Mouse (Mus musculus) olfactory bulb, adult 2 months (tissue): Measurements from ENCODE around the gene Llph. TPM values are rescaled to one million over a fixed set of nuclear protein-coding genes. Genes with fewer than 3 reads are reported as not detected.
"Not testable (repeated sequence)": the region's sequence is repeated elsewhere in the genome, so short reads cannot be mapped to it uniquely, and the experiment has no call there.

Experiments
- H3K27ac ChIP-seq: fragments of 200-500 bp; 2 replicates; pipeline ENCODE4 v1.5.1; 2012; ENCODE audit warnings: low read depth, low read length; ENCODE audit not compliant: insufficient read depth
- H3K4me1 ChIP-seq: fragments of 200-500 bp; 2 replicates; pipeline ENCODE4 v1.6.1; 2012; ENCODE audit warnings: low read length; ENCODE audit not compliant: control insufficient read depth, insufficient read depth
- H3K4me3 ChIP-seq: fragments of 200-500 bp; 2 replicates; pipeline ENCODE4 v1.5.1; 2012; ENCODE audit warnings: mild to moderate bottlenecking, low read depth, low read length, moderate library complexity; ENCODE audit not compliant: insufficient read depth
- CTCF ChIP-seq: fragments of 200-500 bp; IDR thresholded peaks from 2 replicates; pipeline ENCODE4 v1.5.1; 2012; ENCODE audit warnings: low read depth, mild to moderate bottlenecking, low read length, moderate library complexity; ENCODE audit not compliant: insufficient read depth
- POLR2A ChIP-seq: fragments of 200-500 bp; IDR thresholded peaks from 2 replicates; pipeline ENCODE4 v1.6.1; 2012; ENCODE audit warnings: mild to moderate bottlenecking, low read depth, low read length, moderate library complexity; ENCODE audit not compliant: insufficient read depth
- WGBS: fragments of 180-500 bp; shearing (Covaris S2); methylation state at CpG from one replicate; pipeline ENCODE4 v1.1.7; 2018; 5-methylcytosine and 5-hydroxymethylcytosine counted together
- polyA plus RNA-seq: library from polyadenylated mRNA; stranded (reverse); fragments of >200 nt; gene quantifications from 2 replicates; pipeline ENCODE4 v1.2.4, GENCODE M21; 2012; ENCODE audit warnings: low replicate concordance; ENCODE audit not compliant: missing spikeins, insufficient read depth, insufficient read length

Gene Llph
- polyA plus RNA-seq, 1 experiment = not detected

DNA sequence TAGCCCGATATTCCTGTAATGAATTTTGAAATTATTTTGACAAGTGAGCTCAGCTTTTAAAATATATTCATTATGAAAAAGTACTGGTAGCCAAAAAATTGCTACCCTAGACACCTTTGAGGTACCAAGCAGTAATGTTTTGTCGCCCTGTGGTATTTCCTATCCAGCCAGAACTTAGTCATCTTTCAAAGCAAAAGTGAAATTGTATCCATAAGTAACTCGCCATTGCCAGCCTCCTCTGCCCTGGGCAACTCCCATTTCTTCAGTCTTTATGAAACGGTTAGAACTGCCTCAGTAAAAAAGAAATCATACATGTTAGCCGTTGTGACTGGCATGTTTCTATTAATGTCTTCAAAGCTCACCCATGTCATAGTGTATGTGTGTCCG lies 17.3 kb upstream of the Llph start:
- 61% methylated on average over 6 of the region's 6 CpGs for WGBS
- no peak overlapping the region for H3K27ac ChIP-seq
- H3K4me3 ChIP-seq = 0 out of 2 replicates have a peak overlapping the region, but pooled peaks have one; percentile 98
- H3K4me1 ChIP-seq = peaks cover 4% of the 10 kb centered on the region; the same call in 1 of the 2 replicates
- TF ChIP-seq CTCF = no peak
- no peak for TF ChIP-seq POLR2A

DNA sequence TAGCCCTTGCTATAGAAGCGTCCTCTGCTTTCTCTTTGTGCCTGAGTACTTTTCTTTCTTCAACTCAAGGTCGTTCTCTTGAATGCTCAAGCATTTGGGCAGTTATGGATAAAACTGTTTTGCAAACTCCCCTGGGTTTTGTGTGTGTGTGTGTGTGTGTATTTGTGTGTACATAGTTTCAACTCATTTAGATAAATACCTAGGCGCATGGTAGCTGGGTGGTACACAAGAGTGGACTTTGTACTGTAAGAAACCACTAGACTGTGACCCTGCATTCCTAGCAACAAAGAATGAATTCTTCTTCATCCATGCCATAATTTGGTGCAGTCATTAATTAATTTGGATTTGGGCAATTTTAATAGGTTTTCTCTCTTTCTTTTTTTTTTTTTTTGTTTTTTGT lies 16.8 kb upstream of the Llph start:
- Histone ChIP-seq H3K27ac (no peak overlapping the region), H3K4me3 (no peak overlapping the region), H3K4me1 (peaks cover 4% of the 10 kb centered on the region; the same call in 1 of the 2 replicates)
- WGBS = 90% methylated on average over 3 of the region's 3 CpGs
- TF ChIP-seq CTCF = no peak
- TF ChIP-seq POLR2A = no peak

DNA sequence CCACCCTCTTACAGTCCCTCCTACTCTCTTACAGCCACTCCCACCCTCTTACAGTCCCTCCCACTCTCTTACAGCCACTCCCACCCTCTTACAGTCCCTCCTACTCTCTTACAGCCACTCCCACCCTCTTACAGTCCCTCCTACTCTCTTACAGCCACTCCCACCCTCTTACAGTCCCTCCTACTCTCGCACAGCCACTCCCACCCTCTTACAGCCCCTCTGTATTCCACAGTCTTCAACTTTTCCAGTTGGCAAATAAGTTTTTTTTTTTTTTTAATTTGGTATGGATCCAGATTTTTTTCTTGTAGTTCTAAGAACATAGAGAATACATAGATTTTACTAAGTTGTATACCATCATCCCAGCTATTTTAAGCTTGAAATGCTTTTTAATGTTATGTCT lies 9.8 kb upstream of the Llph start:
- not testable (repeated sequence) for H3K4me3 ChIP-seq

DNA sequence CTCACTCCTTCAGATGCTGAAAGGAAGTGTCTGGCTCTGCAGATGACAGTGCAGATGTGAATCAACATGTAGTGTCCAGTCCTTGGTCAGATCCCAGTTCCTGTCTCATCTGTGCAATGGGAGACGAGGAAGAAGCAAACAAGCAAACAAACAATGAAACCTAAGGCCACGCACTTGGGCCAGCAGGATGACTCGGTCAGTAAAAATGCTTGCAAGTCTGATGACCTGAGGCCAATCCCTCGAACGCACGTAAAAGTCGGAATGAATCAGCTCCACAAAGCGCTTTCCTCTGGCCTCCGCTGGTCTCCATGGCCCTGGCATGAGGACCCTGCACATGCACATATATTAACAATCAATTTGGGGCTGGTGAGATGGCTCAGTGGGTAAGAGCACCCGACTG lies 7.9 kb upstream of the Llph start:
- TF ChIP-seq POLR2A (no peak), CTCF (no peak)
- H3K27ac ChIP-seq = no peak overlapping the region
- WGBS = 97% methylated on average over 10 of the region's 10 CpGs
- no peaks in the 10 kb centered on the region for H3K4me1 ChIP-seq
- H3K4me3 ChIP-seq = no peak overlapping the region

More for the DNA sequence above, 9.8 kb upstream of the Llph start:
- WGBS = 75% methylated on average over 1 of the region's 1 CpGs
- not testable (repeated sequence) for H3K27ac ChIP-seq, H3K4me1 ChIP-seq

DNA sequence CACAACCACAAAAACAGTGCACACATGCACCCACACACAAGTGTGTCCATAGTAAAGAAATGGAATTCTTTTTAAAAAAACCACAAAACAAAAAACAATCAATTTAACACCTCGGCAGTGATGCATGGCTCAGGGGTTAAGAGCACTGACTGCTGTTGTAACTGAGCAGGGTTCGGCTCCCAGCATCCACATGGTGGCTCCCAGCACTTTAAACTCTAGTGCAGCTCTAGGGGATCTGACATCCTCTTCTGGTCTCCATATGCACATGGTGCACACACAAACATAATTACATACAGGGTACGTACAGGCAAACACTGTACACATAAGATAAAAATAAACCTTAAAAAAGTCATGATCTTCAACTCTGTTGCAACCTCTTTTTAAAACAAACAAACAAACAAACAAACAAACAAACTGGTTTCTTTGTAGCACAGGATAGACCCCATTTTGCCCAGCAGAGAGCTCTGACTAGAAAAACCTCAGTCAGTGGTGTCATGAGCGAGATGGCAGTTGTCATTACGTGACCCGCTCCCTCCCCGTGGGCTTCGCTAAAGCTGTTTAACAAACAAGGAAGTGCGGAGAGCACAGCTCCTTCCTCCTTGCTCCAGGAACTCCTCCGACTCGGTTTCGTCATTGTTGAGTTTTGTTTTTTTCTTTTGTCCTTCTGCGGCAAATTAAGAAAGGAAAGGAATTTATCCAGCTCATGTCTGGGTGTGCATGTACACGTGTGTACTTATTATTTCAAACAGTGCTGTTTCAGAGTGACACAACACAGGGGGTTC lies 7.1 kb upstream of the Llph start:
- TF ChIP-seq POLR2A = no peak
- TF ChIP-seq CTCF = no peak
- H3K4me3 ChIP-seq = no peak overlapping the region
- 81% methylated on average over 14 of the region's 14 CpGs for WGBS

DNA sequence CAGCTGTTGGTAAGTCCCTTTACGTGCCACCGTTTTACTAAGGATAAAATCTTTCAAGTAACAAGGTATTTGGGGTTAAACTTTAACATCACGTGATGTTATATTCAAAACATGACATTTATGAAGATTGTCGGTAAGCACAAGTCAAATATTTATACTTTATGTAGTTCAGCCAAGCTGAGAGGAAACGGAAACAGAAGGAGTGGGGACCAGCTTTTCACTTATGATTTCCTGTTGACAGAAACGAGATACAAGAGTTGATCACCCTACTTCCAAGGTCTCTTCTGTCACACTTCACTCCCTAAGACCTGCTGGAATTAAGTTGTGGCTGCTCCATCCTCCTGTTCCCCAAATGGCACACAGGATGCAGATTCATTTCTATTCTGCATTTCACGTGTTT lies 6.1 kb upstream of the Llph start:
- TF ChIP-seq CTCF (no peak), POLR2A (no peak)
- 90% methylated on average over 7 of the region's 7 CpGs for WGBS

More for the DNA sequence above, 7.1 kb upstream of the Llph start:
- Histone ChIP-seq H3K27ac (no peak overlapping the region), H3K4me1 (no peaks in the 10 kb centered on the region)

DNA sequence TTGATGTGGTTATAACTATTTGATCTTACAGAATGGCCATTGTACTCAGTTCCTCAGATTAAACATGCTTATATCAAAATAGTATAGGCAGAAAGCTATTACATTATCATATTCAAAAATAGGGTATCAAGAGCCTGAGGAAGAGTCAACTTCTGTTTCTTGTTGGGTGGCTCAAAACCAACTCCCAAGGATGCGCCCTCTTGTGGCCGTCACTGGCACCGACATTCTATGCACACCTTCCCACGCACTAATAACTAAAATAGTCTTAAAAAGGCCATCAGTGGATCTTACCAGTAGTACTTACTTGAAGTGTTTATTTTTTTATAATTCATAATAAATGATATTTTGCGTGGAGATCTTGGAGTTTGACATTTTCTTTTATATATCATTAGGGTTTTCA lies 4.8 kb downstream of the Llph start:
- Histone ChIP-seq H3K27ac (no peak overlapping the region), H3K4me3 (no peak overlapping the region), H3K4me1 (peaks cover 7% of the 10 kb centered on the region; the same call in 1 of the 2 replicates)
- 27% methylated on average over 5 of the region's 5 CpGs for WGBS
- TF ChIP-seq POLR2A (no peak), CTCF (peak; percentile 47; the same call in 1 of the 2 replicates)

More for the DNA sequence above, 6.1 kb upstream of the Llph start:
- Histone ChIP-seq H3K4me1 (no peaks in the 10 kb centered on the region), H3K4me3 (no peak overlapping the region), H3K27ac (no peak overlapping the region)

DNA sequence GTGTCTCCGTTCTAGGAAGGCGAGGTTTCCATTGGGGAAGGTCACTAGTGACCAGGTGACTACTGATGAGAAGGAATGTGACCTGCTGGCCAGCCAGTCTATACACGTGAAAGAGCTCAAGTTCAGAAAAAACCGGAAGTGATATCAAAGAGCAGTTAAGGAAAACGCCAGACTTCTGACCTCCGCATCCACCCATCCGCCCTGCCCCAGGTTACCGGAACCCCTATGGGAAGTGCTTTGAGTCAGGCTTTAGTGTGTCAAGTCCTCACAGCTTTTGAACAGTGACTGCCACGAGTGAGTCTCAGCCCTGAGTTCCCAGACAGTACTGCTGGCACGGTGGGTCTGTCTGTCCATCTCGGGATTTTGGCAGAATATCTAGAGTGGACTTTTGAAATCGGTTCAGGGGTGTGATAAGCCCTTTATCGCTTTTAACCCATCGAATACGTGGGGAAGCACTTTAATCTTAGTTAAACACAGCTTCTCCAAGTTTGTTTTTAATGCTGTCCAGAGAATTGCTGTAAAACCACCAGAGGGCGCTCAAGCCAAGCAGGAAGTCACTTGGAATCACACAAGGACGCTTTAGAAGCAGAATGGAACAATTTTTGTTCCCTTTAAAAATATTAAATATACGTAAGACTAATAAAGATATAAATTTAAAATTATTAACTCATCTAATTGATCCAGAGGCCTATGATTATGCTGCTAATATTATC lies 6.9 kb downstream of the Llph start:
- no peak overlapping the region for H3K4me3 ChIP-seq
- no peak overlapping the region for H3K27ac ChIP-seq
- no peaks in the 10 kb centered on the region for H3K4me1 ChIP-seq
- 30% methylated on average over 18 of the region's 18 CpGs for WGBS
- TF ChIP-seq POLR2A (no peak), CTCF (no peak)

DNA sequence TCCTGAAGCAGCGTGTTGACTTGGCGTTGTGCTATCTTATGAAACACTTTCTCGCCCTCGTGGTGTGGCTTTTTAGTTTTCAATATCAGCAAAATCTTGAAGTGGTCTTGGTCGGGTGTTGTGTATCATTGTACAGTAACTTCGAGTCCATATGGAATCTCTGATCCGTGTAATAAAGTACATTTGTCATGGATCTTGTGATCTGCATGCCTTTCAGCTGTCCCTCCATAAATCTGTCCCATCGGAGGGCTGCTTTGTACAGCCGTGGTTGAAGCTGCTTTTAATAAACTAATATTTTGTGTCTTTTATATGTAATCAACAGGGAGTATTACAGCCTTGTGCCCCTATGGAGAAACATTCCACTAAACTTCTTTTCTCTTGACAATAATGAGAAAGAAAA lies 10.0 kb downstream of the Llph start:
- Histone ChIP-seq H3K27ac (no peak overlapping the region), H3K4me1 (no peaks in the 10 kb centered on the region), H3K4me3 (no peak overlapping the region)
- TF ChIP-seq POLR2A (no peak), CTCF (no peak)
- WGBS = 86% methylated on average over 9 of the region's 9 CpGs

DNA sequence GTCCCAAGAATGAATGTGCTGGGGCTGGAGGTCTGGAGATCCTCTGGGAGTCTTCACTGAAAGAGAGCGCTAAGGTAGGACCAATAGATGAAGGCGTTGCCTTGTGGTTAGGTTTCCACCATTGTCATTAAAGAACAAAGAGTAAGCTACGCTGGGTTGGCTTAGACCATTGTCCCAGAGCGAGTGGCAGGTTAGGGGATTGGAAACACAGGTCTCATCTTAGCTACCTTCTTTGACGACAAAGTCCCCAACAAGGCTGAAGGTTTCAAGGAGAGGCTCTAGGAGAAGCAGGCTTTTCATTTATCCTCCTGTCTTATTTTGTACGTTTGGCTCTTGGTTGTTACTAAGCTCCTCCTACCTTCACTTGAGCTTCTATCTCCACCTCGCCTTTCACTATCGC lies 11.4 kb downstream of the Llph start:
- Histone ChIP-seq H3K4me3 (no peak overlapping the region), H3K27ac (no peak overlapping the region), H3K4me1 (no peaks in the 10 kb centered on the region)
- TF ChIP-seq POLR2A (no peak), CTCF (no peak)
- WGBS = 85% methylated on average over 8 of the region's 8 CpGs
